12 mouse cellular contexts compared by ENCODE assay signal in the genomic region with DNA sequence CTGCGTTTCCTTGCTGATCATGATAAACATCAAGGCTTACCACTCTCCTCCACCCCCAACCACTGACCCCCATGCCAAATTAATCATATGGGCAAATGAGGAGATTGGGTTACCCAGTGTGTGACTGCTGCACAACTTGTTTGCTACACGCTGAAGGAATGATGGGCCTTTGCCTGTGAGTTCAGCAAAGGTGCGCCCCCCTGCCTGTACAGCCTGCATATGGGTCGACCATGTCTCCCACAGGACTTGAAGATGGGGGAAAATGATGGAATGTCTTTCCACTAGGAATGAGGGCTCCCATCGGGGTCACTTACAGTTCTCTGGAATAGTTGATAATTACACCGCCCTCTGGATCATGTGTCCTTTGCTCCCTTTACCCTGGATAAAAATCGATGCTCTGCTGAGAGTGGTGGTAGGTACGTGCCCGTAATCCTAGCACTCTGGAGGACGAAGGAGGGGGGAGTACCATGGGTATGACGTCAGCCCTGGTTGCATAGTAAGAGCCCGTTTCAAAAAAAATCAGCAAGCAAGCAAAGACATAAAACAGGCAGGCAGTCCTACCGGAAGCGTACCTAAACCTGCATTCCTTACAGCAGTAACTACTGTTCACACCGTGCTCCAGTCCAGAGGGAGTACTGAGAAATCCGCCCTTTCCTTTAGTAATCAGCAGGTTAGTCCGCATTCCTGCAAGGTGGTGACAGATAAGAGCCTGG. TPM values are rescaled to one million over a fixed set of nuclear protein-coding genes. Genes with fewer than 3 reads are reported as not detected.
A peak's percentile ranks its signal among the peaks of the same experiment; 100 is the strongest.
DNase-seq lines count a peak whose midpoint lies in the region; ATAC-seq and TF ChIP-seq lines count a peak whose summit lies in the region.
"Had no signal": no experiment of that assay in that cellular context is flagged by ENCODE, and none has a peak within 500 bp of the region (broad histone marks: within the 10 kb centered on the region; RNA-seq: fewer than 3 reads in every experiment).

No protein-coding gene starts in this region.

- 36% methylated on average over 17 of the region's 17 CpGs for WGBS in heart, postnatal 0 days
- WGBS in embryonic facial prominence, embryonic 15.5 days = 35% methylated on average over 17 of the region's 17 CpGs
- WGBS in liver, embryonic 14.5 days (ENCODE audit: insufficient replicate concordance) = 40% methylated on average over 17 of the region's 17 CpGs

- no peak overlapping the region for H3K27ac ChIP-seq in heart, postnatal 0 days (ENCODE audit: low read depth)
- H3K27ac ChIP-seq in ES-Bruce4 (ENCODE audit: insufficient read depth, low read length) = peak overlapping the region; percentile 26; the same call in 1 of the 2 replicates
- H3K27ac ChIP-seq in embryonic facial prominence, embryonic 15.5 days (replicated peaks) = peak overlapping the region; percentile 39; the same call in 1 of the 2 replicates
- no peak overlapping the region for H3K27ac ChIP-seq in liver, embryonic 14.5 days

- no peak for TF ChIP-seq POLR2A in ES-Bruce4 (IDR thresholded peaks at IDR 0.05; ENCODE audit: insufficient read depth, low read length)

- no peak overlapping the region for H3K4me3 ChIP-seq in heart, postnatal 0 days (ENCODE audit: low read depth, low read length)
- H3K4me3 ChIP-seq in ES-Bruce4 (ENCODE audit: low read depth, low read length) = 0 out of 2 replicates have a peak overlapping the region, but pooled peaks have one; percentile 13
- peak overlapping the region; percentile 11; the same call in 1 of the 2 replicates for H3K4me3 ChIP-seq in embryonic facial prominence, embryonic 15.5 days (replicated peaks)
- H3K4me3 ChIP-seq in liver, embryonic 14.5 days (ENCODE audit: insufficient read depth in 1 of 2, low read depth in 2 of 2, low read length in 2 of 2) = no peak overlapping the region

- peak; percentile 30 for ATAC-seq in heart, postnatal 0 days (ENCODE audit: insufficient read depth, low read depth)
- ATAC-seq in embryonic facial prominence, embryonic 15.5 days (ENCODE audit: insufficient number of reproducible peaks, low FRiP score, low TSS enrichment, low read depth) = 0 out of 2 replicates have a peak, but pooled peaks have one; percentile 34
- ATAC-seq in liver, embryonic 14.5 days (ENCODE audit: insufficient read depth) = peak; percentile 66
- no peak for ATAC-seq in megakaryocyte, adult 5-6 weeks (ENCODE audit: poor library complexity, severe bottlenecking)

- TF ChIP-seq EP300 in heart, postnatal 0 days (IDR thresholded peaks at IDR 0.05; ENCODE audit: low read depth) = no peak
- no peak for TF ChIP-seq EP300 in ES-Bruce4 (IDR thresholded peaks at IDR 0.05; ENCODE audit: insufficient read depth, low read depth, low read length)
- TF ChIP-seq EP300 in liver, embryonic 14.5 days (IDR thresholded peaks at IDR 0.05; ENCODE audit: low read depth) = no peak

- no peak for DNase-seq in heart, postnatal 0 days (ENCODE audit: low spot score)
- DNase-seq in heart, postnatal 4 days = no peak
- no peak for DNase-seq in liver, embryonic 14.5 days (ENCODE audit: low read depth in 3 of 3, low spot score in 3 of 3)
- no peak for DNase-seq in left cerebral cortex, adult 9 months (ENCODE audit: low spot score in 2 of 2)
- no peak for DNase-seq in spleen, postnatal 10 days (ENCODE audit: low spot score in 2 of 2)
- DNase-seq: adrenal gland, adult 8-10 months; cerebellum, adult 9-11 months; layer of hippocampus, postnatal 36 days had no signal

- H3K27me3 ChIP-seq in heart, postnatal 0 days (ENCODE audit: control insufficient read depth, insufficient read depth, low read length) = 0 out of 2 replicates have a peak, but pooled peaks cover 9% of the 10 kb centered on the region
- H3K27me3 ChIP-seq in ES-Bruce4 (ENCODE audit: control insufficient read depth, insufficient read depth, low read length, poor library complexity, severe bottlenecking) = no peaks in the 10 kb centered on the region
- no peaks in the 10 kb centered on the region for H3K27me3 ChIP-seq in embryonic facial prominence, embryonic 15.5 days
- H3K27me3 ChIP-seq in liver, embryonic 14.5 days (ENCODE audit: control insufficient read depth, insufficient read depth, low read length) = no peaks in the 10 kb centered on the region

- no peaks in the 10 kb centered on the region for H3K4me1 ChIP-seq in heart, postnatal 0 days (ENCODE audit: control insufficient read depth, insufficient read depth)
- H3K4me1 ChIP-seq in ES-Bruce4 (ENCODE audit: control insufficient read depth, insufficient read depth, low read length) = no peaks in the 10 kb centered on the region
- H3K4me1 ChIP-seq in embryonic facial prominence, embryonic 15.5 days = 0 out of 2 replicates have a peak, but pooled peaks cover 7% of the 10 kb centered on the region
- H3K4me1 ChIP-seq in liver, embryonic 14.5 days (replicated peaks; ENCODE audit: control insufficient read depth in 2 of 2, insufficient read depth in 2 of 2, low read length in 1 of 2) = peaks cover 0 to 3% of the 10 kb centered on the region in 2 experiments; a peak in 1 of 4 replicates

- H3K36me3 ChIP-seq in heart, postnatal 0 days (replicated peaks; ENCODE audit: control insufficient read depth, insufficient read depth, low read length) = no peaks in the 10 kb centered on the region
- H3K36me3 ChIP-seq in ES-Bruce4 (ENCODE audit: control insufficient read depth, insufficient read depth, low read length, poor library complexity, severe bottlenecking) = no peaks in the 10 kb centered on the region
- H3K36me3 ChIP-seq in embryonic facial prominence, embryonic 15.5 days = no peaks in the 10 kb centered on the region
- H3K36me3 ChIP-seq in liver, embryonic 14.5 days (replicated peaks; ENCODE audit: control insufficient read depth, insufficient read depth, low read depth) = no peaks in the 10 kb centered on the region

- peak overlapping the region; percentile 12; the same call in 1 of the 2 replicates for H3K4me2 ChIP-seq in heart, postnatal 0 days (ENCODE audit: low read depth, low read length)
- H3K4me2 ChIP-seq in embryonic facial prominence, embryonic 15.5 days (replicated peaks) = 0 out of 2 replicates have a peak overlapping the region, but pooled peaks have one; percentile 24
- H3K4me2 ChIP-seq in liver, embryonic 14.5 days (ENCODE audit: low read depth) = no peak overlapping the region

- no peaks in the 10 kb centered on the region for H3K9me3 ChIP-seq in heart, postnatal 0 days (replicated peaks; ENCODE audit: control insufficient read depth, low read length)
- H3K9me3 ChIP-seq in ES-Bruce4 (replicated peaks; ENCODE audit: control insufficient read depth, insufficient read depth, low read length, poor library complexity, severe bottlenecking) = no peaks in the 10 kb centered on the region
- no peaks in the 10 kb centered on the region for H3K9me3 ChIP-seq in embryonic facial prominence, embryonic 15.5 days (replicated peaks)
- H3K9me3 ChIP-seq in liver, embryonic 14.5 days (ENCODE audit: control insufficient read depth, low read length) = no peaks in the 10 kb centered on the region

- no peak for TF ChIP-seq CTCF in heart, postnatal 0 days (IDR thresholded peaks at IDR 0.05; ENCODE audit: low read depth)
- TF ChIP-seq CTCF in ES-Bruce4 (IDR thresholded peaks at IDR 0.05; ENCODE audit: low read depth, low read length) = no peak
- TF ChIP-seq CTCF in liver, embryonic 14.5 days (IDR thresholded peaks at IDR 0.05; ENCODE audit: low read depth) = no peak

- no peak overlapping the region for H3K9ac ChIP-seq in heart, postnatal 0 days (replicated peaks; ENCODE audit: low read depth, low read length)
- 0 out of 2 replicates have a peak overlapping the region, but pooled peaks have one; percentile 1 for H3K9ac ChIP-seq in ES-Bruce4 (ENCODE audit: low read depth, poor library complexity, severe bottlenecking)
- H3K9ac ChIP-seq in embryonic facial prominence, embryonic 15.5 days = no peak overlapping the region
- no peak overlapping the region for H3K9ac ChIP-seq in liver, embryonic 14.5 days (replicated peaks)

RNA-seq across cellular contexts. Expression of gene Bmp8b, which starts 11.7 kb away (rescaled TPM):
- total RNA-seq in heart, postnatal 0 days (2014; rRNA removed; ENCODE audit: low replicate concordance) = not detected in 2 replicates
- polyA plus RNA-seq in heart, postnatal 0 days (2015; fragmentation: Nextera tagmentation; extraction: Ambion mirVana) = 0.05 and 0.10 TPM in 2 replicates
- total RNA-seq in heart, postnatal 4 days (2021) = not detected
- polyA plus RNA-seq in ES-Bruce4 (2011; ENCODE audit: insufficient read depth, insufficient read length, low read depth, missing spikeins) = 8.7 and 9.4 TPM in 2 replicates
- 1.2 and 1.7 TPM in 2 replicates for polyA plus RNA-seq in embryonic facial prominence, embryonic 15.5 days (2015; fragmentation: Nextera tagmentation; extraction: Ambion mirVana)
- polyA plus RNA-seq in liver, embryonic 14.5 days (2012; rRNA removed) = 0.22 and 0.24 TPM in 2 replicates
- 0.24 and 0.35 TPM in 2 replicates for polyA plus RNA-seq in liver, embryonic 14.5 days (2014; fragmentation: Nextera tagmentation; extraction: Ambion mirVana)
- not detected in 2 replicates for total RNA-seq in megakaryocyte, adult 5-6 weeks (2015)
- not detected in 2 replicates for total RNA-seq in megakaryocyte, adult 5-6 weeks (2017)
- total RNA-seq: gastrocnemius, adult 8-10 months had no signal

RNA-seq across cellular contexts. Expression of gene Oxct2b, which starts 22.8 kb away (rescaled TPM):
- not detected in 2 replicates for total RNA-seq in heart, postnatal 0 days (2014; rRNA removed; ENCODE audit: low replicate concordance)
- not detected in 2 replicates for polyA plus RNA-seq in heart, postnatal 0 days (2015; fragmentation: Nextera tagmentation; extraction: Ambion mirVana)
- not detected for total RNA-seq in heart, postnatal 4 days (2021)
- 1.2 TPM in 2 replicates for polyA plus RNA-seq in ES-Bruce4 (2011; ENCODE audit: insufficient read depth, insufficient read length, low read depth, missing spikeins)
- 0.13 and 0.24 TPM in 2 replicates for polyA plus RNA-seq in embryonic facial prominence, embryonic 15.5 days (2015; fragmentation: Nextera tagmentation; extraction: Ambion mirVana)
- not detected in 2 replicates for polyA plus RNA-seq in liver, embryonic 14.5 days (2012; rRNA removed)
- polyA plus RNA-seq in liver, embryonic 14.5 days (2014; fragmentation: Nextera tagmentation; extraction: Ambion mirVana) = not detected in 2 replicates
- total RNA-seq in megakaryocyte, adult 5-6 weeks (2015) = not detected in 2 replicates
- total RNA-seq in megakaryocyte, adult 5-6 weeks (2017) = 0.12 TPM in 1 of 2 replicates, not detected in the other
- total RNA-seq: gastrocnemius, adult 8-10 months; layer of hippocampus, postnatal 36 days had no signal

RNA-seq across cellular contexts. Expression of gene Ppie, which starts 46.5 kb away (rescaled TPM):
- total RNA-seq in heart, postnatal 0 days (2014; rRNA removed; ENCODE audit: low replicate concordance) = 21.9 and 37.5 TPM in 2 replicates
- 36.9 and 37.3 TPM in 2 replicates for polyA plus RNA-seq in heart, postnatal 0 days (2015; fragmentation: Nextera tagmentation; extraction: Ambion mirVana)
- 10 to 100 TPM; 33.5 to 35.2 TPM for total RNA-seq in heart, postnatal 4 days (2021)
- 57.7 and 69.9 TPM in 2 replicates for polyA plus RNA-seq in ES-Bruce4 (2011; ENCODE audit: insufficient read depth, insufficient read length, low read depth, missing spikeins)
- 92.8 and 93.7 TPM in 2 replicates for polyA plus RNA-seq in embryonic facial prominence, embryonic 15.5 days (2015; fragmentation: Nextera tagmentation; extraction: Ambion mirVana)
- polyA plus RNA-seq in liver, embryonic 14.5 days (2012; rRNA removed) = 16.1 and 21.5 TPM in 2 replicates
- polyA plus RNA-seq in liver, embryonic 14.5 days (2014; fragmentation: Nextera tagmentation; extraction: Ambion mirVana) = 38.2 and 39.5 TPM in 2 replicates
- total RNA-seq in megakaryocyte, adult 5-6 weeks (2015) = 20.0 and 21.0 TPM in 2 replicates
- 27.3 and 29.8 TPM in 2 replicates for total RNA-seq in megakaryocyte, adult 5-6 weeks (2017)

Comparison
In these comparisons a context has a peak if more than half of its experiments do, and no peak if none do; other contexts are left out.
1. H3K27ac ChIP-seq: peak in ES-Bruce4 (single experiment) and embryonic facial prominence, embryonic 15.5 days (single experiment); none in heart, postnatal 0 days (single experiment) and liver, embryonic 14.5 days (single experiment).
2. H3K4me3 ChIP-seq: peak in ES-Bruce4 (single experiment) and embryonic facial prominence, embryonic 15.5 days (single experiment); none in heart, postnatal 0 days (single experiment) and liver, embryonic 14.5 days (0 of 2).